Mouse (Mus musculus) liver, embryonic 14.5 days (tissue): Measurements from ENCODE around the gene Rngtt. TPM values are rescaled to one million over a fixed set of nuclear protein-coding genes. Genes with fewer than 3 reads are reported as not detected.

ENCODE experiments used
- ATAC-seq: fragments of 200-750 bp; cut with Nextera tagmentation; 2 replicates; pipeline ENCODE4 v1.8.0; 2017; ENCODE audit warnings: moderate number of reproducible peaks, mild to moderate bottlenecking, moderate library complexity; ENCODE audit not compliant: insufficient read depth
- DNase-seq, 3 experiments: peaks; one replicate each; pipeline ENCODE4 v3.0.0-alpha.2; 2012 to 2013; ENCODE audit warnings: low read depth in 3 of 3, low spot score in 3 of 3
- H3K27ac ChIP-seq: fragments of 300-500 bp; sonication (generic); 2 replicates; pipeline ENCODE4 v1.5.1; 2014; ENCODE audit warnings: moderate library complexity, mild to moderate bottlenecking, control low read depth, inconsistent platforms
- H3K27me3 ChIP-seq: fragments of 300-500 bp; sonication (generic); 2 replicates; pipeline ENCODE4 v1.6.1; 2014; ENCODE audit warnings: mild to moderate bottlenecking, low read length, moderate library complexity; ENCODE audit not compliant: control insufficient read depth, insufficient read depth
- H3K36me3 ChIP-seq: fragments of 300-500 bp; sonication (generic); replicated peaks from 2 replicates; pipeline ENCODE4 v1.6.1; 2014; ENCODE audit warnings: low read depth; ENCODE audit not compliant: control insufficient read depth, insufficient read depth
- H3K4me1 ChIP-seq, 2 experiments: fragments of 200-500 bp in 1 of 2; fragments of 300-500 bp in 1 of 2; sonication (generic) in 1 of 2; replicated peaks; 2 replicates each; pipeline ENCODE4 v1.6.1; 2012 to 2014; ENCODE audit warnings: antibody characterized with exemption in 1 of 2, inconsistent platforms in 1 of 2, low read length in 1 of 2; ENCODE audit not compliant: control insufficient read depth in 2 of 2, insufficient read depth in 2 of 2
- H3K4me2 ChIP-seq: fragments of 300-500 bp; sonication (generic); 2 replicates; pipeline ENCODE4 v1.6.1; 2014; ENCODE audit warnings: low read depth, mild to moderate bottlenecking, control low read depth, moderate library complexity
- H3K4me3 ChIP-seq, 2 experiments: fragments of 200-500 bp in 1 of 2; fragments of 300-500 bp in 1 of 2; sonication (generic) in 1 of 2; 2 replicates each; pipeline ENCODE4 v1.5.1; 2012 to 2014; ENCODE audit warnings: low read depth in 2 of 2, low read length in 2 of 2, mild to moderate bottlenecking in 2 of 2, control low read depth in 1 of 2, inconsistent platforms in 1 of 2, moderate library complexity in 1 of 2; ENCODE audit not compliant: insufficient read depth in 1 of 2
- H3K9ac ChIP-seq: fragments of 300-500 bp; sonication (generic); replicated peaks from 2 replicates; pipeline ENCODE4 v1.6.1; 2014; ENCODE audit warnings: mild to moderate bottlenecking, control low read depth, moderate library complexity
- H3K9me3 ChIP-seq: fragments of 300-500 bp; sonication (generic); 2 replicates; pipeline ENCODE4 v1.6.1; 2016; ENCODE audit warnings: low read length, mixed read lengths; ENCODE audit not compliant: control insufficient read depth
- CTCF ChIP-seq: IDR thresholded peaks from 2 replicates; pipeline ENCODE4 v1.5.1; 2016; ENCODE audit warnings: antibody characterized with exemption, low read depth, control low read depth
- EP300 ChIP-seq: IDR thresholded peaks from 2 replicates; pipeline ENCODE4 v1.6.1; 2016; ENCODE audit warnings: antibody characterized with exemption, low read depth
- WGBS: fragments of 180-500 bp; shearing (Covaris S2); extraction: QIAGEN DNeasy Blood & Tissue Kit; methylation state at CpG from one replicate; pipeline ENCODE4 v1.1.7; 2014; ENCODE audit not compliant: insufficient replicate concordance; 5-methylcytosine and 5-hydroxymethylcytosine counted together
- polyA plus RNA-seq, 2 experiments: library from polyadenylated mRNA; depleted of rRNA in 1 of 2; stranded (reverse) in 1 of 2; unstranded in 1 of 2; fragments of >200 nt; fragmentation: Nextera tagmentation in 1 of 2; extraction: Ambion mirVana in 1 of 2; gene quantifications; 2 replicates each; pipeline versions ENCODE4 v1.2.1 to v1.2.3; 2012 to 2014

Gene Rngtt
- polyA plus RNA-seq, 2 experiments = 4.3 to 12.6 TPM

DNA sequence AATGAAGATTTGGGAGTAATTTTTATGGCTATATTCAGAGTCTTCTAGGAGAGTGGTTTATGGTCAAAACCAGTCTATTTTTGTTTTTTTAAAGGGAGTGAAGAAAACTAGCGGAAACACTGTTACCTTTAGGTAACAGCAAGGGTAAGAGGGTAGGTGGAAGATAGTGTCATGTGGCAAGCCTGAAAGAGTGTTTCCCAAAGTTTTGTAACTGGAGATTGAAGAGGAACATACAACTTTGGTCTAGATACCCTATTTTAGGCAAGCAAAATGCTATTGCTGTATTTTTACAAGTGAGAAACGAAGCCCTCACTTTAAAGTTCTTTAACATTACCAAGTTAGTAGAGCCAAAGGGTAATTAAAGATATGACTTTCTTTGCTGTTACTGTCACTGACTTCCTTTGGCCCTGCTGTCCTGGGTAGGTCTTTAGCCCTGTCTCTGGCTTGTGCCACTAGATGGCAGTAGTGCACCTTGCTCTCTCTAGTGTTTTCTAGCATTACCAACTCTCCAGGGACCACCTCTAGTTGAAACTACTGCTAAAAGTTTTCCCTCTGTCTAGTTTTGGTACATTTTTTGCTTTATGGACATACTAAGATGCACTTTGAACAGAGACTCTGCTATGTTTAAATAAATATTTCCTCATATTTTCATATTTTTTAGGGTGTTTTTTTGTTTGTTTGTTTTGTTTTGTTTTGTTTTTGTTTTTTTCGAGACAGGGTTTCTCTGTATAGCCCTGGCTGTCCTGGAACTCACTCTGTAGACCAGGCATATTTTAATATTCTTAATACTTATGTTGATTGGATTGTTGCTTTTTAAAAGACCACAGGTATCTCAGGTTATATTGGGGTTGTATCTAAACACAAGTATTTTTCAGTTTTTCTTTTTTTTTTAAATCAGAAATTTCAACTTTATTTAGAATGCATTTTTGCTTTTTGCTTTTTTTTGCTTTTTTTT is 86.4 kb downstream of the Rngtt start:
- H3K36me3 ChIP-seq = no peaks in the 10 kb centered on the region; the same call in 1 of the 2 replicates
- DNase-seq (peak; percentile 63 to 67 (median 66)), ATAC-seq (peak; percentile 75)
- no peak for TF ChIP-seq EP300
- peak; percentile 92 for TF ChIP-seq CTCF
- no peak overlapping the region for H3K4me2 ChIP-seq
- no peaks in the 10 kb centered on the region for H3K27me3 ChIP-seq
- no peaks in the 10 kb centered on the region for H3K4me1 ChIP-seq
- no peak overlapping the region for H3K9ac ChIP-seq
- H3K27ac ChIP-seq = no peak overlapping the region
- WGBS = 54% methylated on average over 3 of the region's 3 CpGs
- no peaks in the 10 kb centered on the region for H3K9me3 ChIP-seq
- no peak overlapping the region for H3K4me3 ChIP-seq

DNA sequence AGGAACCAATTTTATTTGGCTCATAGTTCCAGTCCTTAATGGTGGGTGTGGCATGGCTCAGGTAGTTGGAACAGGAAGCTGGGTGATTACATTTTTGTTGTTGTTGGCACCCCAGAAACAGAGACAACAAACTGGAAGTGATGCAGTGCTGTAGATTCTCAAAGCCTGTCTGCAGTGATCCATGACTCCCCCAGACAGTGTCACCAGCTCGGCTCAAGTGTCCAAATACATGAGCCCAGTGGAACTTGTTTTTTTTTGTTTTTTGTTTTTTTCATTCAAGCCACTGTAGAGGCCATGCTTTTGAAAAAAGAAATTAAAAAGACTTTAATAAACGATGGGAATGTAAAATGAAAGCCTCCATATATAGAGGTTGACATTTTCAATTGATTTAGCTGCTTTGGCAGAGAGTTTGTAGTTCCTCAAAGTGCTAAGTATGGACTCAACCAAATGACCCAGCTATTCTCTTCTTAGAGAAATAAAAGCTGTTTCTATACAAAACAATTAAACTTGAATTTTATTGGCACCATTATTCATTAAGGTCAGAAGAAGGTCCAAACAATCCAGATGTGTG is 95.7 kb downstream of the Rngtt start:
- DNase-seq (no peak), ATAC-seq (no peak)
- no peaks in the 10 kb centered on the region for H3K36me3 ChIP-seq
- no peaks in the 10 kb centered on the region for H3K9me3 ChIP-seq
- H3K27ac ChIP-seq = no peak overlapping the region
- TF ChIP-seq CTCF = no peak
- TF ChIP-seq EP300 = no peak
- H3K27me3 ChIP-seq = no peaks in the 10 kb centered on the region
- 68% methylated on average over 2 of the region's 2 CpGs for WGBS
- H3K4me2 ChIP-seq = no peak overlapping the region
- H3K4me3 ChIP-seq = no peak overlapping the region
- no peak overlapping the region for H3K9ac ChIP-seq
- H3K4me1 ChIP-seq = no peaks in the 10 kb centered on the region

DNA sequence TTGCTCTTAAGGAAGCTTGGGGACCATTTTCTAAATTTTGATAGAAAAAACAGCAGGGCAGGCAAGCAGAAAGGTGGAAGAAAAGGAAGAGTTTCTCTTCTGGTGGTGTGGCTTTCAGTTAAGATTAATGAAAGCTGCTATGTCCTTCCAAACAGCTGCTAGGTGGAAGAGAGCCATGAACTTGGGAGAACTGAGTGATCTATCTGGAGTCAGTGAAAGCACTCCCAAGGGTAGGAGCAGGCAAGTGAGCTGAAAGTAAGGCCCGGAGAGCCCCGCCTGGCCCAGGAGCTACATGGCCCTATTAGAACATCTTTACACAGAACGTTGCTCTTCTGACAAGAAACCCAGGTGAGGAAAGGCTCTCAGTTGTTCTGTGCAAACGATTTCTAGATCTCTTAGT is 103.7 kb downstream of the Rngtt start:
- no peak for ATAC-seq
- H3K4me1 ChIP-seq = no peaks in the 10 kb centered on the region
- H3K36me3 ChIP-seq = no peaks in the 10 kb centered on the region
- no peak overlapping the region for H3K4me3 ChIP-seq
- H3K27me3 ChIP-seq = no peaks in the 10 kb centered on the region
- H3K27ac ChIP-seq = no peak overlapping the region
- no peak overlapping the region for H3K9ac ChIP-seq
- WGBS = 71% methylated on average over 4 of the region's 4 CpGs
- no peaks in the 10 kb centered on the region for H3K9me3 ChIP-seq
- no peak for TF ChIP-seq CTCF
- no peak for TF ChIP-seq EP300
- DNase-seq = no peak
- no peak overlapping the region for H3K4me2 ChIP-seq

DNA sequence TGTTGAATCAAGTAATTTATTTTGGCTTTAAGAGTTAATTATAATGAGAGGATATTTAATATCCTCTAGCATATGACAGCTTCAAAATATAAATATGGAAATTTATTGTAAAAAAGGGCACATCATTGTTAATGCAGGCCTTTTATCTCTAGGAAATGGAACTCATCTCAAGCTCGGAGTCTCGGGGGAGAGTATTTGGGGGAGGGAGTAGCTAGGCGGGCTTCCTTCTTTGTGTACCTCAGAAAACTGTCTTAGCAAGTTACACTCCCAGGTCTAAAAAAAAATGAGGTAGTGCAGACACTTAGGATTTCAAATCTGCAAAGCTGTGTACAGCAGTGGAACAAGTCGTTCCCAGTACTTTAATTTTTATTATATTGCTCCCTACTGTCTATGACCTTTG is 104.7 kb downstream of the Rngtt start:
- ATAC-seq (no peak), DNase-seq (no peak)
- WGBS = 50% methylated on average over 4 of the region's 4 CpGs
- Histone ChIP-seq H3K4me3 (no peak overlapping the region), H3K4me2 (no peak overlapping the region), H3K27me3 (no peaks in the 10 kb centered on the region), H3K4me1 (no peaks in the 10 kb centered on the region), H3K36me3 (no peaks in the 10 kb centered on the region), H3K9me3 (no peaks in the 10 kb centered on the region), H3K27ac (no peak overlapping the region), H3K9ac (no peak overlapping the region)
- TF ChIP-seq CTCF (no peak), EP300 (no peak)

DNA sequence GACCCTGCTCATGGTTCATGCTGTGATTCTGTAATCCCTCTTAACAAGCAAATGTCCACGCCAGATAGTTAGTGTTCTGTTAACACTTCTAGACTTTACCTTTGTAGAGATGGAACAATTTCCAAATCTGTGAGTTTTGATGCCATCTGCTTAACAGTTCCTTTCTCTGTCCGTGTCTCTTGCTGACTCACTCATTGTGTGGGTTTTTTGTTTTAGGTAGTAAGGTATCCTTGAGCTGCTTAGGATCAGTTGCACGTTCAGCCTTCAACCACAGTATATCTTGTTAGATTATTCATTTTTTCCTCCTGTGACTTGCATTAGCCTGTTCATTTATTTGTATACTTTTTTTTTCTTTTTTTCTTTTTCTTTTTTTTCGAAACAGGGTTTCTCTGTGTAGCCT is 107.3 kb downstream of the Rngtt start:
- Histone ChIP-seq H3K36me3 (no peaks in the 10 kb centered on the region), H3K9ac (no peak overlapping the region), H3K4me3 (no peak overlapping the region), H3K4me1 (no peaks in the 10 kb centered on the region), H3K27me3 (no peaks in the 10 kb centered on the region), H3K4me2 (no peak overlapping the region), H3K9me3 (no peaks in the 10 kb centered on the region), H3K27ac (no peak overlapping the region)
- TF ChIP-seq EP300 (no peak), CTCF (no peak)
- 71% methylated on average over 4 of the region's 4 CpGs for WGBS
- DNase-seq (no peak), ATAC-seq (no peak)
